8 mouse cellular contexts compared by ENCODE assay signal in the genomic region with DNA sequence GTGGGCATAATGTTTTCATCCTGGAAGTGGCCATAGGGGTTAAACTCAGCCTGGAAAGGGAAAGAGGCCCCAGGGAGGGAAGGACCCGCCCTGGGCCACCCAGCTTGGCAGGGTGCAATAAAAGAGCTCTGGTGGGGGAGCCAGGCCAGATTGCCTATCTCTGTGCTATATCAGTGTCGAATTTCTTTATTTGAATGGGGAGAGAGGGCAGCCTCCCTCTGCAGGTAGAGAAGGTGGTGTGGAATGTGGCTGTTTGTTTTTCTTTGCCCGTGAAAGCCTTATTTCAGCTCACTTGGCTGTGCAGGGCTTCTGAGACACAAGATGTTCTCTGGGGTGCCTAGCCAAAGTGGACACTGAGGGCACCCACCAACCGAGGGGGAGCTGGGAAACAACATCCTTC. TPM values are rescaled to one million over a fixed set of nuclear protein-coding genes. Genes with fewer than 3 reads are reported as not detected.
DNase-seq lines count a peak whose midpoint lies in the region; ATAC-seq and TF ChIP-seq lines count a peak whose summit lies in the region.

No protein-coding gene starts in this region.

- H3K9me3 ChIP-seq in embryonic facial prominence, embryonic 11.5 days (replicated peaks; ENCODE audit: control insufficient read depth, low read length), result no peaks in the 10 kb centered on the region
- no peaks in the 10 kb centered on the region for H3K9me3 ChIP-seq in intestine, postnatal 0 days (ENCODE audit: control insufficient read depth)
- H3K9me3 ChIP-seq in midbrain, embryonic 11.5 days (ENCODE audit: control insufficient read depth, low read length), result no peaks in the 10 kb centered on the region

- H3K36me3 ChIP-seq in embryonic facial prominence, embryonic 11.5 days (replicated peaks; ENCODE audit: control insufficient read depth, insufficient read depth, low read depth, low read length), result no peaks in the 10 kb centered on the region
- H3K36me3 ChIP-seq in intestine, postnatal 0 days (ENCODE audit: control insufficient read depth, insufficient read depth), result no peaks in the 10 kb centered on the region
- no peaks in the 10 kb centered on the region for H3K36me3 ChIP-seq in midbrain, embryonic 11.5 days (ENCODE audit: control insufficient read depth, insufficient read depth, low read length)

- H3K4me2 ChIP-seq in embryonic facial prominence, embryonic 11.5 days (ENCODE audit: low read depth, low read length), result peak overlapping the region; percentile 82
- peak overlapping the region; percentile 71 for H3K4me2 ChIP-seq in intestine, postnatal 0 days (replicated peaks; ENCODE audit: low read depth)
- H3K4me2 ChIP-seq in midbrain, embryonic 11.5 days, result peak overlapping the region; percentile 82

- TF ChIP-seq CTCF in intestine, postnatal 0 days (IDR thresholded peaks at IDR 0.05; ENCODE audit: low read depth), result peak; percentile 14; the same call in 1 of the 2 replicates

- no peak overlapping the region; the same call in none of the 2 replicates for H3K9ac ChIP-seq in embryonic facial prominence, embryonic 11.5 days (replicated peaks; ENCODE audit: low read length)
- peak overlapping the region; percentile 56 for H3K9ac ChIP-seq in intestine, postnatal 0 days (ENCODE audit: low read depth, low read length)
- H3K9ac ChIP-seq in midbrain, embryonic 11.5 days (ENCODE audit: low read length), result peak overlapping the region; percentile 57

- H3K27ac ChIP-seq in embryonic facial prominence, embryonic 11.5 days (replicated peaks; ENCODE audit: low read depth, low read length), result peak overlapping the region; percentile 96
- H3K27ac ChIP-seq in intestine, postnatal 0 days (ENCODE audit: low read depth, low read length), result peak overlapping the region; percentile 90
- H3K27ac ChIP-seq in midbrain, embryonic 11.5 days (ENCODE audit: low read depth, low read length), result peak overlapping the region; percentile 87

- ATAC-seq in embryonic facial prominence, embryonic 11.5 days (replicated peaks; ENCODE audit: insufficient number of reproducible peaks, low FRiP score, low TSS enrichment, low read depth), result no peak
- no peak for ATAC-seq in intestine, postnatal 0 days
- no peak for ATAC-seq in midbrain, embryonic 11.5 days (ENCODE audit: low FRiP score)
- no peak for ATAC-seq in cerebellum, adult (ENCODE audit: insufficient number of reproducible peaks, low FRiP score, low TSS enrichment)

- WGBS in embryonic facial prominence, embryonic 11.5 days, result 3% methylated on average over 4 of the region's 4 CpGs
- WGBS in intestine, postnatal 0 days, result 7% methylated on average over 4 of the region's 4 CpGs
- 4% methylated on average over 4 of the region's 4 CpGs for WGBS in midbrain, embryonic 11.5 days

- no peak overlapping the region for H3K4me3 ChIP-seq in embryonic facial prominence, embryonic 11.5 days (ENCODE audit: low read depth, low read length)
- H3K4me3 ChIP-seq in intestine, postnatal 0 days (ENCODE audit: low read depth, low read length), result peak overlapping the region; percentile 40; the same call in 1 of the 2 replicates
- no peak overlapping the region for H3K4me3 ChIP-seq in midbrain, embryonic 11.5 days (ENCODE audit: low read depth, low read length)

- peaks cover 29% of the 10 kb centered on the region for H3K4me1 ChIP-seq in embryonic facial prominence, embryonic 11.5 days (ENCODE audit: control insufficient read depth, insufficient read depth, low read length)
- H3K4me1 ChIP-seq in intestine, postnatal 0 days (replicated peaks; ENCODE audit: control insufficient read depth, insufficient read depth, low read length), result peaks cover 46% of the 10 kb centered on the region
- H3K4me1 ChIP-seq in midbrain, embryonic 11.5 days (ENCODE audit: control insufficient read depth, insufficient read depth, low read length), result peaks cover 34% of the 10 kb centered on the region

- H3K27me3 ChIP-seq in embryonic facial prominence, embryonic 11.5 days (ENCODE audit: control insufficient read depth, insufficient read depth, low read length), result no peaks in the 10 kb centered on the region
- H3K27me3 ChIP-seq in intestine, postnatal 0 days (replicated peaks; ENCODE audit: control insufficient read depth, insufficient read depth, low read length), result no peaks in the 10 kb centered on the region
- H3K27me3 ChIP-seq in midbrain, embryonic 11.5 days (ENCODE audit: control insufficient read depth, insufficient read depth, low read length), result no peaks in the 10 kb centered on the region

- peak; percentile 29 for DNase-seq in kidney, adult 11 months
- DNase-seq in kidney, postnatal 36 days, result no peak
- DNase-seq in embryonic facial prominence, embryonic 11.5 days (ENCODE audit: low spot score), result peak; percentile 51
- DNase-seq in midbrain, embryonic 11.5 days (ENCODE audit: low spot score, missing footprints), result peak; percentile 83
- no peak for DNase-seq in yolk sac, embryonic 10.5 days (ENCODE audit: low spot score)
- no peak for DNase-seq in thymus, adult 18-20 months

RNA-seq across cellular contexts. Expression of a gene that starts 8.8 kb away (rescaled TPM):
- 21.0 and 24.8 TPM in 2 replicates for polyA plus RNA-seq in embryonic facial prominence, embryonic 11.5 days (2014; fragmentation: Nextera tagmentation; extraction: Ambion mirVana)
- 10.1 and 10.6 TPM in 2 replicates for polyA plus RNA-seq in intestine, postnatal 0 days (2015; fragmentation: Nextera tagmentation; extraction: Ambion mirVana)
- 19.0 and 23.9 TPM in 2 replicates for polyA plus RNA-seq in midbrain, embryonic 11.5 days (2014; fragmentation: Nextera tagmentation; extraction: Ambion mirVana)

Comparison
In these comparisons a context has a peak if more than half of its experiments do, and no peak if none do; other contexts are left out.
1. DNase-seq: peak in kidney, adult 11 months (single experiment), embryonic facial prominence, embryonic 11.5 days (single experiment) and midbrain, embryonic 11.5 days (single experiment); none in kidney, postnatal 36 days (0 of 2), yolk sac, embryonic 10.5 days (single experiment) and thymus, adult 18-20 months (0 of 2).
2. Peak in every context shown above with its lines, with median percentiles within 50 percentile points of each other: H3K27ac ChIP-seq and H3K4me2 ChIP-seq.